Mouse (Mus musculus) ES-E14 (cell line): ENCODE data around the gene Rai14.

Source experiments
- CHD2 ChIP-seq: IDR thresholded peaks from 2 replicates; pipeline ENCODE4 v1.6.1; 2014; ENCODE audit warnings: mild to moderate bottlenecking, low read depth, low read length, inconsistent platforms
- HCFC1 ChIP-seq: IDR thresholded peaks from 2 replicates; pipeline ENCODE4 v1.6.1; 2012; ENCODE audit warnings: low read length, inconsistent platforms, borderline replicate concordance; ENCODE audit not compliant: insufficient read depth
- MAFK ChIP-seq: IDR thresholded peaks from 2 replicates; pipeline ENCODE4 v1.6.1; 2014; ENCODE audit warnings: mild to moderate bottlenecking, low read depth, low read length, inconsistent platforms; ENCODE audit not compliant: insufficient read depth
- ZC3H11A ChIP-seq: IDR thresholded peaks from 2 replicates; pipeline ENCODE4 v1.6.1; 2012; ENCODE audit warnings: low read depth, mild to moderate bottlenecking, inconsistent platforms, low read length, borderline replicate concordance
- ZNF384 ChIP-seq: IDR thresholded peaks from 2 replicates; pipeline ENCODE4 v1.6.1; 2012; ENCODE audit warnings: low read depth, low read length, inconsistent platforms

DNA sequence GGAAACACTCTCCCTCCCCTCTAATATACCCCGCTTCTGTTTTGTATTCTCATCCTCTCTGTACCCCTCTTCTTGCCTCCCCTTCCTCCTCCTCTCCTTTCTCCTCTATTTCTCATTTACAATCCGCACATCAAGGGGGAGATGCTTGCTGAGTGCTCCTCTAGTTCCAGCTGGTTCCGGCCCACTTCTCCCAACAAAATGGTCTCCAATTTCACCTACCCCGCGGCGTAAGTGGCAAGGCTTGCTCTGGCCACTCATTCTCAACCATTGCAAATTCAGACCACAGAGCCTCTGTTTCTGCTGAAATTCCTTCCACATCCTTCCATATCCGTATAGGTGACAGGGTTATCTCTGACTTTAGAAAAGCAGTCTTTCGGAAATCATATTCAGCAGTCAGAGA, 20.8 kb upstream of the Rai14 start:
- no peak for TF ChIP-seq ZNF384
- TF ChIP-seq MAFK: no peak
- no peak for TF ChIP-seq ZC3H11A
- TF ChIP-seq HCFC1: no peak
- no peak for TF ChIP-seq CHD2
